Mouse (Mus musculus) small intestine, adult 2 months (tissue): ENCODE data around the gene Tubb4a. TPM values are rescaled to one million over a fixed set of nuclear protein-coding genes. Genes with fewer than 3 reads are reported as not detected.
A peak's percentile ranks its signal among the peaks of the same experiment; 100 is the strongest.

Experiments
- H3K27ac ChIP-seq: fragments of 200-500 bp; 2 replicates; pipeline ENCODE4 v1.5.1; 2012; ENCODE audit warnings: low read depth, low read length, control low read depth, inconsistent platforms; ENCODE audit not compliant: insufficient read depth
- H3K27me3 ChIP-seq: fragments of 200-500 bp; 2 replicates; pipeline ENCODE4 v1.6.1; 2012; ENCODE audit warnings: mild to moderate bottlenecking, moderate library complexity, low read length, inconsistent platforms; ENCODE audit not compliant: control insufficient read depth, insufficient read depth
- H3K36me3 ChIP-seq: fragments of 200-500 bp; 2 replicates; pipeline ENCODE4 v1.6.1; 2012; ENCODE audit warnings: mild to moderate bottlenecking, low read length, control low read depth, inconsistent platforms; ENCODE audit not compliant: control insufficient read depth, insufficient read depth
- H3K4me1 ChIP-seq: fragments of 200-500 bp; 2 replicates; pipeline ENCODE4 v1.6.1; 2012; ENCODE audit warnings: low read length, inconsistent platforms, mixed read lengths; ENCODE audit not compliant: control insufficient read depth, insufficient read depth, insufficient read length
- H3K4me3 ChIP-seq: fragments of 200-500 bp; 2 replicates; pipeline ENCODE4 v1.5.1; 2012; ENCODE audit warnings: low read depth, mild to moderate bottlenecking, control low read depth, inconsistent platforms, low read length, moderate library complexity
- CTCF ChIP-seq: fragments of 200-500 bp; IDR thresholded peaks from 2 replicates; pipeline ENCODE4 v1.5.1; 2012; ENCODE audit warnings: low read depth, mild to moderate bottlenecking, control low read depth, inconsistent platforms, low read length, moderate library complexity, mixed read lengths; ENCODE audit not compliant: insufficient replicate concordance, insufficient read length; ENCODE audit errors: extremely low read depth
- POLR2A ChIP-seq: fragments of 200-500 bp; IDR thresholded peaks from 2 replicates; pipeline ENCODE4 v1.6.1; 2012; ENCODE audit warnings: low read depth, mild to moderate bottlenecking, control low read depth, inconsistent platforms, low read length, moderate library complexity
- WGBS: fragments of 180-500 bp; shearing (Covaris S2); methylation state at CpG from one replicate; pipeline ENCODE4 v1.1.7; 2018; 5-methylcytosine and 5-hydroxymethylcytosine counted together
- polyA plus RNA-seq: library from polyadenylated mRNA; depleted of rRNA; stranded (reverse); fragments of >200 nt; gene quantifications from 2 replicates; pipeline ENCODE4 v1.2.3, GENCODE M21; 2012; rRNA removed

Tubb4a gene
- polyA plus RNA-seq, 1 experiment = 3.3 TPM

- peaks cover 16% of the 10 kb centered on the region for H3K36me3 ChIP-seq
- 1% methylated on average over 93 of the region's 99 CpGs for WGBS
- H3K4me1 ChIP-seq = peaks cover 9% of the 10 kb centered on the region
- H3K4me3 ChIP-seq = peak within 1 kb of the TSS; percentile 70
- peak within 1 kb of the TSS; percentile 60 for H3K27ac ChIP-seq
- peak; percentile 46 for TF ChIP-seq POLR2A
- no peak for TF ChIP-seq CTCF
- no peaks in the 10 kb centered on the region for H3K27me3 ChIP-seq
Measured at GRCm38 (mm10) chr17:57030931-57031660, 56.5 kb downstream of the Tubb4a start, which contains the start of gene Khsrp. Gene Khsrp, minus strand, starts transcription at chr17:57031522.

Other genes with a start within 250 kb of the Tubb4a start
- not detected in 2 replicates for gene Acsbg2, start 213.3 kb downstream of the Tubb4a start, polyA plus RNA-seq
- gene 1700061G19Rik, start 212.3 kb downstream of the Tubb4a start, polyA plus RNA-seq = not detected in 2 replicates
- 25.0 and 46.3 TPM in 2 replicates for gene Mllt1, start 152.4 kb downstream of the Tubb4a start, polyA plus RNA-seq
- 9.0 and 28.9 TPM in 2 replicates for gene Acer1, start 105.7 kb downstream of the Tubb4a start, polyA plus RNA-seq
- gene Clpp, start 97.5 kb downstream of the Tubb4a start, polyA plus RNA-seq = 86.2 and 132 TPM in 2 replicates
- 40.8 and 63.7 TPM in 2 replicates for gene Alkbh7, start 90.4 kb downstream of the Tubb4a start, polyA plus RNA-seq
- gene Pspn, start 87.8 kb downstream of the Tubb4a start, polyA plus RNA-seq = not detected in 2 replicates
- gene Gtf2f1, start 76.5 kb downstream of the Tubb4a start, polyA plus RNA-seq = 17.1 and 43.5 TPM in 2 replicates
- not detected in 2 replicates for gene Gm17949, start 76.3 kb downstream of the Tubb4a start, polyA plus RNA-seq
- gene Khsrp, start 56.3 kb downstream of the Tubb4a start, polyA plus RNA-seq = 32.3 and 66.4 TPM in 2 replicates
- not detected in 2 replicates for gene Slc25a41, start 46.1 kb downstream of the Tubb4a start, polyA plus RNA-seq
- 184 and 395 TPM in 2 replicates for gene Crb3, start 28.7 kb downstream of the Tubb4a start, polyA plus RNA-seq
- gene Slc25a23, start 27.9 kb downstream of the Tubb4a start, polyA plus RNA-seq = 13.3 and 14.3 TPM in 2 replicates
- gene Dennd1c, start 9.3 kb downstream of the Tubb4a start, polyA plus RNA-seq = 9.1 and 13.6 TPM in 2 replicates
- gene Tnfsf9, start 17.5 kb upstream of the Tubb4a start, polyA plus RNA-seq = 2.3 and 2.6 TPM in 2 replicates
- not detected in 2 replicates for gene Cd70, start 62.0 kb upstream of the Tubb4a start, polyA plus RNA-seq
- gene Tnfsf14, start 106.4 kb upstream of the Tubb4a start, polyA plus RNA-seq = 0.79 and 0.98 TPM in 2 replicates
- 17.9 and 40.9 TPM in 2 replicates for gene C3, start 140.4 kb upstream of the Tubb4a start, polyA plus RNA-seq
- gene Gpr108, start 160.7 kb upstream of the Tubb4a start, polyA plus RNA-seq = 25.6 and 46.5 TPM in 2 replicates
- gene Trip10, start 161.7 kb upstream of the Tubb4a start, polyA plus RNA-seq = 11.0 and 30.3 TPM in 2 replicates
- 3.5 and 6.1 TPM in 2 replicates for gene Vav1, start 191.3 kb upstream of the Tubb4a start, polyA plus RNA-seq